Mouse (Mus musculus) hindbrain, embryonic 11.5 days (tissue): ENCODE measurements around the gene Krtap28-10. TPM values are rescaled to one million over a fixed set of nuclear protein-coding genes. Genes with fewer than 3 reads are reported as not detected.

Experiments used
- ATAC-seq: fragments of 200-750 bp; cut with Nextera tagmentation; 2 replicates; pipeline ENCODE4 v1.8.0; 2017; ENCODE audit warnings: mild to moderate bottlenecking, moderate TSS enrichment, moderate library complexity; ENCODE audit not compliant: low FRiP score
- DNase-seq: peaks from one replicate; pipeline ENCODE4 v3.0.0-alpha.2; 2015; ENCODE audit warnings: low spot score
- H3K27ac ChIP-seq: fragments of 300-500 bp; sonication (generic); 2 replicates; pipeline ENCODE4 v1.5.1; 2014; ENCODE audit warnings: mild to moderate bottlenecking, low read depth, low read length
- H3K27me3 ChIP-seq: fragments of 300-500 bp; sonication (generic); 2 replicates; pipeline ENCODE4 v1.6.1; 2014; ENCODE audit warnings: mild to moderate bottlenecking, low read length, moderate library complexity, mixed read lengths; ENCODE audit not compliant: control insufficient read depth, insufficient read depth
- H3K36me3 ChIP-seq: fragments of 300-500 bp; sonication (generic); 2 replicates; pipeline ENCODE4 v1.6.1; 2014; ENCODE audit warnings: mild to moderate bottlenecking, low read length, moderate library complexity, mixed read lengths; ENCODE audit not compliant: control insufficient read depth, insufficient read depth
- H3K4me1 ChIP-seq: fragments of 300-500 bp; sonication (generic); replicated peaks from 2 replicates; pipeline ENCODE4 v1.6.1; 2014; ENCODE audit warnings: low read length, mixed read lengths; ENCODE audit not compliant: control insufficient read depth, insufficient read depth
- H3K4me2 ChIP-seq: fragments of 300-500 bp; sonication (generic); replicated peaks from 2 replicates; pipeline ENCODE4 v1.6.1; 2014; ENCODE audit warnings: mild to moderate bottlenecking, low read depth, low read length
- H3K4me3 ChIP-seq: fragments of 300-500 bp; sonication (generic); 2 replicates; pipeline ENCODE4 v1.5.1; 2014; ENCODE audit warnings: low read depth, low read length
- H3K9ac ChIP-seq: fragments of 300-500 bp; sonication (generic); 2 replicates; pipeline ENCODE4 v1.6.1; 2014; ENCODE audit warnings: low read depth, low read length
- H3K9me3 ChIP-seq: fragments of 300-500 bp; sonication (generic); 2 replicates; pipeline ENCODE4 v1.6.1; 2016; ENCODE audit warnings: low read length; ENCODE audit not compliant: control insufficient read depth
- WGBS: fragments of 180-500 bp; shearing (Covaris S2); extraction: QIAGEN DNeasy Blood & Tissue Kit; methylation state at CpG from one replicate; pipeline ENCODE4 v1.1.7; 2014; 5-methylcytosine and 5-hydroxymethylcytosine counted together
- polyA plus RNA-seq: library from polyadenylated mRNA; unstranded; fragments of >200 nt; fragmentation: Nextera tagmentation; extraction: Ambion mirVana; gene quantifications from 2 replicates; pipeline ENCODE4 v1.2.1, GENCODE M21; 2014

Krtap28-10 gene
- polyA plus RNA-seq, 1 experiment from 2014 or later, result not detected

DNA sequence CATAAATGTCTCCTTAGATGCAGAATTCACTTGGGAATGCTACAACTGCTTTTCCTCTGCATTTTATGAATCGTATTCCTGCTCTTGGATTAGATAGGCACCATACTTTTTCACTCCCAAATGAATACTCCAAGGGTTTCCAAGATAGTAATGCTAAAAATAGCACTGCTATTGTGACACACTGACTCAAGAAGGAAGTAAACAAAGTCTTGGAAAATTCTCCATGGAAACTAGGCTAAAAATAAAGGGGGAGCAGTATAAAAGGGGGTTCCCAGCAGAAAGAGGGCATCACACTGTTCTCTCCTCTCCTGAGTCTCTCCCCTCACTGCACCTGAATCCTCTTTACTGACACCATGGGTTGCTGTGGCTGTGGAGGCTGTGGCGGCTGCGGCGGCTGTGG, 18.4 kb upstream of the Krtap28-10 start, which contains the start of gene Krtap28-13:
Gene Krtap28-13 (plus strand): TSS at position 288 of the 400 bp plus-strand sequence.
- H3K9me3 ChIP-seq, result no peaks in the 10 kb centered on the region
- H3K4me3 ChIP-seq, result no peak within 1 kb of the TSS
- H3K27ac ChIP-seq, result no peak within 1 kb of the TSS
- no peak within 1 kb of the TSS for H3K9ac ChIP-seq
- H3K27me3 ChIP-seq, result no peaks in the 10 kb centered on the region
- H3K4me1 ChIP-seq, result no peaks in the 10 kb centered on the region
- no peak within 1 kb of the TSS for H3K4me2 ChIP-seq
- WGBS, result 84% methylated on average over 4 of the region's 4 CpGs
- H3K36me3 ChIP-seq, result no peaks in the 10 kb centered on the region
- ATAC-seq, result no peak
- no peak for DNase-seq

DNA sequence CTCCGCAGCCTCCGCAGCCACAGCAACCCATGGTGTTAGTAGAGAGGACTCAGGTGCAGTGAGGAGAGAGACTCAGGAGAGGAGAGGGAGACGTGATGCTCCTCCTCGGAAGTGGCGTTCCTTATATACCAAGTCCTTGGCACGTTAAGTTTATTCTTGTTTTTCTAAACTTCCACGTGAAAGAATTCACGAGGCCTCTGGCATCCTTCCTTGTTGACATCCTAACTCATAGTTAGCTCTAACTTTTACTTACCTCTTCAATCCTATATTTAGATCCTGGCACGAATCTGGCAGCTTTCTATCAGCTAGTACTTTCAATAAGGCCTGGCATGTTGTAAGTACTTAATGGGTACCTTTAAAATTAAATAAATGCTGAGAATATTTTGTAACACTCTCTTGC, 17.0 kb upstream of the Krtap28-10 start, which contains the start of gene A030005K14Rik:
Gene A030005K14Rik (minus strand): TSS at position 101 of the 400 bp plus-strand sequence.
- no peaks in the 10 kb centered on the region for H3K9me3 ChIP-seq
- H3K4me3 ChIP-seq, result no peak within 1 kb of the TSS
- no peaks in the 10 kb centered on the region for H3K27me3 ChIP-seq
- 91% methylated on average over 9 of the region's 9 CpGs for WGBS
- no peak for ATAC-seq
- DNase-seq, result no peak
- no peak within 1 kb of the TSS for H3K27ac ChIP-seq
- no peak within 1 kb of the TSS for H3K4me2 ChIP-seq
- H3K4me1 ChIP-seq, result no peaks in the 10 kb centered on the region
- no peaks in the 10 kb centered on the region for H3K36me3 ChIP-seq
- no peak within 1 kb of the TSS for H3K9ac ChIP-seq

DNA sequence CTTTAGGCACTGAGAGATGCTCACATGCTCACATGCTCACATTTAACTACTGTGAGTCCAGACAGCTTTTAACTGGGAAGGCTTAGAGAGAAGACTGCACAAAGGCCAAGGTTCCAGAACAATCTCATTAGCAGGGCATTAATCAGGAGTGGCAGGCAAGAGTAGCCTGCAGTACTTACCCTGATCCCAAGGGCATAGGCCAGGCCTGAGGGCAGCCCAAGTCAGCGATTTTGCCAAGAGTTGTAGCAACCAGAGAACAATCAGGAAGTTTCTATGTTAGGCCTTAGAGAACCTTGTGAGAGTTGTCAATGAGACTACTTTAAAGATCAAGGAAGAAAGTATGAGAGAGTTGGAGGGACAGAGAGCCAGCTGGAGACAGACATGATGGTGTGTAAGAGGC, 16.2 kb upstream of the Krtap28-10 start:
- Histone ChIP-seq H3K27ac (no peak overlapping the region), H3K4me2 (no peak overlapping the region), H3K4me3 (no peak overlapping the region), H3K36me3 (no peaks in the 10 kb centered on the region), H3K9me3 (no peaks in the 10 kb centered on the region), H3K9ac (no peak overlapping the region), H3K4me1 (no peaks in the 10 kb centered on the region), H3K27me3 (no peaks in the 10 kb centered on the region)
- WGBS, result 67% methylated on average over 1 of the region's 1 CpGs
- DNase-seq, result no peak
- no peak; the same call in 1 of the 2 replicates for ATAC-seq

- no peak for ATAC-seq
These were observed 2.7 kb upstream of the Krtap28-10 start, which contains the start of gene Gm47969 for GRCm38 (mm10) chr1:83044882-83045427. Gm47969 (plus strand) TSS chr1:83044932.

GRCm38 (mm10) chr1:83039080-83039479, 3.2 kb downstream of the Krtap28-10 start:
- H3K4me2 ChIP-seq, result no peak overlapping the region
- no peak for ATAC-seq
- no peak overlapping the region for H3K4me3 ChIP-seq
- no peak overlapping the region for H3K27ac ChIP-seq
- DNase-seq, result no peak
- no peaks in the 10 kb centered on the region for H3K9me3 ChIP-seq
- no peak overlapping the region for H3K9ac ChIP-seq
- no peaks in the 10 kb centered on the region for H3K27me3 ChIP-seq
- no peaks in the 10 kb centered on the region for H3K4me1 ChIP-seq
- H3K36me3 ChIP-seq, result no peaks in the 10 kb centered on the region
- 79% methylated on average over 4 of the region's 4 CpGs for WGBS

More at GRCm38 (mm10) chr1:83044882-83045427, 2.7 kb upstream of the Krtap28-10 start, which contains the start of gene Gm47969:
- H3K27me3 ChIP-seq, result no peaks in the 10 kb centered on the region
- 90% methylated on average over 5 of the region's 5 CpGs for WGBS
- no peaks in the 10 kb centered on the region for H3K4me1 ChIP-seq
- no peak within 1 kb of the TSS for H3K4me2 ChIP-seq
- no peak for DNase-seq
- H3K27ac ChIP-seq, result no peak within 1 kb of the TSS
- no peak within 1 kb of the TSS for H3K9ac ChIP-seq
- H3K4me3 ChIP-seq, result no peak within 1 kb of the TSS
- H3K9me3 ChIP-seq, result no peaks in the 10 kb centered on the region
- H3K36me3 ChIP-seq, result no peaks in the 10 kb centered on the region

GRCm38 (mm10) chr1:83038109-83038672, 4.1 kb downstream of the Krtap28-10 start, which contains the start of gene Slc19a3:
Slc19a3 (minus strand) TSS chr1:83038448.
- peak within 1 kb of the TSS; percentile 38 for H3K4me3 ChIP-seq
- H3K9ac ChIP-seq, result peak within 1 kb of the TSS; percentile 37
- no peaks in the 10 kb centered on the region for H3K27me3 ChIP-seq
- H3K4me1 ChIP-seq, result no peaks in the 10 kb centered on the region
- peak; percentile 92 for ATAC-seq
- H3K36me3 ChIP-seq, result no peaks in the 10 kb centered on the region
- H3K4me2 ChIP-seq, result peak within 1 kb of the TSS; percentile 55
- WGBS, result under 1% methylated on average over 24 of the region's 25 CpGs
- H3K9me3 ChIP-seq, result no peaks in the 10 kb centered on the region
- H3K27ac ChIP-seq, result no peak within 1 kb of the TSS
- DNase-seq, result peak; percentile 65

DNA sequence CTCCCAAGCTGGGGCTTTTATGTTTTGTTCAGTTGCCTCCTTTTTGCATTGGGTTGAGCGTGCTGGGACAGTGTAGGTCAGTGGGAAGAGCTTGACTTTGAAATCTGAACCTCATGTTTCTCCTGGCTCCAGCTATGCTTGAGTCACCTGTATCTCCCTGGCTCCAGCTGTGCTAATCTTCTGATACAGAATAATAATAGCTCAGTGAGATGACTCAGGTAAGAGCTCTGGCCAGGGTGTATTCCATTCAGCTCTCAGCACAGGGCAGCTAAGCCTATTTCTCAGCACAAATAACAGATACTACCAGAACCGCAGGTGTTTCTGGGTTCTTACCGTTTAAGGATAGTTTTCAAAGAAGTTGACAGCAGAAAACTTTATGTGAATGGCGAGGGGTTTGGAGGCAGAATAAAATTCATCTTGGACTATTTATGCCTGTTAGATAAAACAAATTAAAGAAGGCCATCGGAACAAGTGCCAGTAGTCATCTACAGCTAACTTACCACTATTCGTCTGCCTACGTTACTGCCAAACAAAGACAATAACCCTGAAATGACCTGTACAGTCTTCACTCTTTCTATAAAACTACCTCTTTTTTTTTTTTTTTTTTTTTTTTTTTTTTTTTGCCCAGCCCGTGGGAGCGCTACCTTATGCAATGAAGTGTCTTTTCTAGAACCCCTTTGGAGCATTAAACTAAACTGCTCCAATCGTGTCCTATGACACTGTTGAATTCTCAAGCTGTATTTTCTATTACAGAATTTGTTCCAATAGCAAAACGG, 5.2 kb downstream of the Krtap28-10 start:
- H3K4me3 ChIP-seq, result no peak overlapping the region
- H3K9me3 ChIP-seq, result no peaks in the 10 kb centered on the region
- no peaks in the 10 kb centered on the region for H3K36me3 ChIP-seq
- H3K9ac ChIP-seq, result no peak overlapping the region
- H3K4me1 ChIP-seq, result no peaks in the 10 kb centered on the region
- no peak overlapping the region for H3K27ac ChIP-seq
- no peak for ATAC-seq
- no peak for DNase-seq
- H3K4me2 ChIP-seq, result no peak overlapping the region
- 73% methylated on average over 11 of the region's 11 CpGs for WGBS
- H3K27me3 ChIP-seq, result no peaks in the 10 kb centered on the region

DNA sequence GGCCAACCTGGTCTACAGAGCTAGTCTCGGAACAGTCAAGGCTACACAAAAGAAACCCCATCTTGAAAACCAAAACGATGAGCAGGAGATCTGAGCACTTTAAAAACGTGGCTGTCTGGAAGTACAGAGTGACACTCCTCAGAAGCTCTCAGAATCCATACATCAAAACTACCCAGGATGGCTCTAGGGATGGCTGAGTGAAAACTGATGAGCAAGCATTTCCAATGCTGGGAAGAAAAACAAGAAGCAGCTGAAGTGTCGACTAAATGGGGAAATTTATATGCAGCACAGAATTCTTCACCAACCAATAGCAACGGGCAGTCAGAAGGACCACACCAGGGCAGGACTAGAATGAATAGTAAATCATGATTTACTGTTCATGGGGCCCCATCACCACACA, 7.8 kb downstream of the Krtap28-10 start:
- H3K4me1 ChIP-seq, result no peaks in the 10 kb centered on the region

More for the DNA sequence above, 7.8 kb downstream of the Krtap28-10 start:
- Histone ChIP-seq H3K9ac (no peak overlapping the region), H3K4me2 (no peak overlapping the region), H3K27ac (no peak overlapping the region), H3K36me3 (no peaks in the 10 kb centered on the region), H3K9me3 (no peaks in the 10 kb centered on the region), H3K27me3 (no peaks in the 10 kb centered on the region), H3K4me3 (no peak overlapping the region)
- DNase-seq (no peak), ATAC-seq (no peak)
- 72% methylated on average over 5 of the region's 5 CpGs for WGBS
